Mouse (Mus musculus): ENCODE results near the gene Tmem116. TPM values are rescaled to one million over a fixed set of nuclear protein-coding genes. Genes with fewer than 3 reads are reported as not detected.

The Tmem116 gene
- polyA plus RNA-seq, 1 experiment from 2014 or later: 1.9 TPM

GRCm38 (mm10) chr5:121547084-121547483, 95.4 kb downstream of the Tmem116 start:
- 95% methylated on average over 3 of the region's 3 CpGs for WGBS
- peaks cover 30% of the 10 kb centered on the region for H3K4me1 ChIP-seq (ENCODE audit: control insufficient read depth, insufficient read depth, low read length)
- H3K9ac ChIP-seq (ENCODE audit: low read depth, low read length): no peak overlapping the region
- no peak overlapping the region for H3K4me3 ChIP-seq (ENCODE audit: low read depth, low read length)
- no peaks in the 10 kb centered on the region for H3K27me3 ChIP-seq (ENCODE audit: control insufficient read depth, insufficient read depth, low read depth, low read length)
- H3K27ac ChIP-seq (ENCODE audit: low read length): no peak overlapping the region
- H3K36me3 ChIP-seq (ENCODE audit: control insufficient read depth, insufficient read depth, low read length): no peaks in the 10 kb centered on the region
- no peak for ATAC-seq
- 0 out of 2 replicates have a peak, but pooled peaks cover 4% of the 10 kb centered on the region for H3K9me3 ChIP-seq (replicated peaks; ENCODE audit: control insufficient read depth, low read length, poor library complexity, severe bottlenecking)
- no peak overlapping the region for H3K4me2 ChIP-seq (ENCODE audit: low read length)

- ATAC-seq: no peak
- WGBS: 87% methylated on average over 7 of the region's 7 CpGs
- no peak overlapping the region for H3K4me2 ChIP-seq (ENCODE audit: low read length)
- H3K9me3 ChIP-seq (replicated peaks; ENCODE audit: control insufficient read depth, low read length, poor library complexity, severe bottlenecking): 0 out of 2 replicates have a peak, but pooled peaks cover 4% of the 10 kb centered on the region
- no peak overlapping the region for H3K9ac ChIP-seq (ENCODE audit: low read depth, low read length)
- no peaks in the 10 kb centered on the region for H3K27me3 ChIP-seq (ENCODE audit: control insufficient read depth, insufficient read depth, low read depth, low read length)
- no peak overlapping the region for H3K27ac ChIP-seq (ENCODE audit: low read length)
- peaks cover 12% of the 10 kb centered on the region for H3K4me1 ChIP-seq (ENCODE audit: control insufficient read depth, insufficient read depth, low read length)
- H3K4me3 ChIP-seq (ENCODE audit: low read depth, low read length): no peak overlapping the region
- no peaks in the 10 kb centered on the region for H3K36me3 ChIP-seq (ENCODE audit: control insufficient read depth, insufficient read depth, low read length)
These were observed 97.5 kb downstream of the Tmem116 start for GRCm38 (mm10) chr5:121549196-121549595.

DNA sequence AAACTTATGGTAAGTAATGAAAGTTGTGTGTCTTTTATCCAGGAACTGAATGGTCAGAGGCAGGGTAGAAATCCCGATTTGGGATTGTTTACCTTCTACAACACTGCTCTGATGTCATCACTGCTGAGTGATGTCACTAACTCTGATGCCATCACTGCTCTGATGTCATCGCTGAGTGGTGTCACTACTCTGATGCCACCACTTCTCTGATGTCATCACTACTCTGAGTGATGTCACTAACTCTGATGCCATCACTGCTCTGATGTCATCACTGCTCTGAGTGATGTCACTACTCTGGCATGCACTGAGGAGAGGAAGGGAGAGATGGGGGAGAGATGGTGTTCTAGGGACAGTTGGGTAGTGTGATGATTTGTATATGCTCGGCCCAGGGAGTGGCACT, 110.7 kb downstream of the Tmem116 start:
- 87% methylated on average over 3 of the region's 3 CpGs for WGBS
- no peak overlapping the region for H3K27ac ChIP-seq (ENCODE audit: low read length)
- no peak overlapping the region for H3K9ac ChIP-seq (ENCODE audit: low read depth, low read length)
- no peak overlapping the region for H3K4me3 ChIP-seq (ENCODE audit: low read depth, low read length)
- no peaks in the 10 kb centered on the region for H3K36me3 ChIP-seq (ENCODE audit: control insufficient read depth, insufficient read depth, low read length)
- no peak overlapping the region for H3K4me2 ChIP-seq (ENCODE audit: low read length)
- H3K9me3 ChIP-seq (replicated peaks; ENCODE audit: control insufficient read depth, low read length, poor library complexity, severe bottlenecking): no peaks in the 10 kb centered on the region
- ATAC-seq: no peak
- H3K4me1 ChIP-seq (ENCODE audit: control insufficient read depth, insufficient read depth, low read length): no peaks in the 10 kb centered on the region
- no peaks in the 10 kb centered on the region for H3K27me3 ChIP-seq (ENCODE audit: control insufficient read depth, insufficient read depth, low read depth, low read length)

- H3K27ac ChIP-seq (ENCODE audit: low read length): no peak overlapping the region
- H3K9me3 ChIP-seq (replicated peaks; ENCODE audit: control insufficient read depth, low read length, poor library complexity, severe bottlenecking): no peaks in the 10 kb centered on the region
- H3K27me3 ChIP-seq (ENCODE audit: control insufficient read depth, insufficient read depth, low read depth, low read length): no peaks in the 10 kb centered on the region
- no peak for ATAC-seq
- H3K4me1 ChIP-seq (ENCODE audit: control insufficient read depth, insufficient read depth, low read length): no peaks in the 10 kb centered on the region
- 15% methylated on average over 11 of the region's 11 CpGs for WGBS
- H3K9ac ChIP-seq (ENCODE audit: low read depth, low read length): no peak overlapping the region
- peak overlapping the region; percentile 31 for H3K4me2 ChIP-seq (ENCODE audit: low read length)
- H3K36me3 ChIP-seq (ENCODE audit: control insufficient read depth, insufficient read depth, low read length): no peaks in the 10 kb centered on the region
- no peak overlapping the region for H3K4me3 ChIP-seq (ENCODE audit: low read depth, low read length)
These were observed 112.8 kb downstream of the Tmem116 start for GRCm38 (mm10) chr5:121564468-121564895.

DNA sequence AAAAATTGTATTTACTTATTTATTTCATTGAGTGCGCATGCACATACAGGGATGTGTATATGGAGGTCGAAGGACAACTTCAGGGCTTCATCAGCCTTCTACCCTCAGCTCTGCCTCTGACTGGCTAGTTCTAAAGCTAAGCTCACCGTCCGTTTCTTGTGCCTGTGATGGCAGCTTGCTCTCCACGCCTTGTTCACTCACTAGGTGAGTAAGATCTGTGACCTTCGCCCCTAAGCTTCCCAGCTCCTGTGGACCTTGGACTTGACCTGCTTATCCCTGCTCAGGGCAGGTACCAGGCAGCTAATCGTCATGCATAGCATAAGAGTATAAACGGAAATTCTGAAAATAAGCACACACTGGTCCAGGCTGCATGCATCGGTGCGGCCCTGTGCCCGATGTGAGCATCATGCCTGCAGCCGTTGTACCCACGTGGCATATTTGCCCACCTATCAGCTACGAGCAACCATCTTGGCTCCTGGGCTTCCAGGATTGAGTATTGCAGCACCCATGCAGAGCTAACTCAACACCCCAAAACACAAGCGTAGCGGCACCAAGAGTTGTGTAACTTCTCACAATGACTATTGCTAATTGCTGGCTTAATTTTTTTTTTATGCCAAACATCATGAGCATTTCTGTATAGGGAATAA, 114.5 kb downstream of the Tmem116 start:
- no peak for ATAC-seq
- 93% methylated on average over 16 of the region's 16 CpGs for WGBS

DNA sequence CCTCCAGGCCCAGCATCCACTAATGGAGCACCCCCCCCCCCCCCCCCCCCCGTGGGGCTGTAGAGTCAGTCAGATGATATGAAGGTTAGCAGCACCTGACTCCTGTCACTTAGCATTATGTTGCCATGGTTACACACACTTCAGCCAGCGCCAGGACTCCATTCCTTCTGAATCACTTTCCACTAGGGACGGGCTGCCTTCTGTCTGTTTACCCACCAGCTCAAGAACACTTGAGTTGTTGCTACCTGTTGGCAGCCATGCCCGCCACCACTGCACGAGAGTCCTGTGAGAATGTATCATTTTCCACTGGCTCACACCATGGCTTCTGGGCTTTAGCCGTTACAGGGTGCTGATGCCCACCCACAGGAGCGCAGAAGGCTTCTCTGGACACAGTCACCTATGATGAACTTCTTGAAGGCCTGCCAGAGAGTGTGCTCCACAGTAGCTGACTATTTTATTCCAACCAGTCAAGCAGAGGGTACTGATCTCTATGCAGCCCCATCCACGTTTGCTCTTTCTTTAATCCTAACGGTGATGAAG, 118.3 kb downstream of the Tmem116 start:
- no peaks in the 10 kb centered on the region for H3K9me3 ChIP-seq (replicated peaks; ENCODE audit: control insufficient read depth, low read length, poor library complexity, severe bottlenecking)
- no peak overlapping the region for H3K27ac ChIP-seq (ENCODE audit: low read length)
- no peaks in the 10 kb centered on the region for H3K27me3 ChIP-seq (ENCODE audit: control insufficient read depth, insufficient read depth, low read depth, low read length)
- H3K4me1 ChIP-seq (ENCODE audit: control insufficient read depth, insufficient read depth, low read length): no peaks in the 10 kb centered on the region; the same call in 1 of the 2 replicates
- H3K36me3 ChIP-seq (ENCODE audit: control insufficient read depth, insufficient read depth, low read length): peaks cover 10% of the 10 kb centered on the region
- H3K4me2 ChIP-seq (ENCODE audit: low read length): no peak overlapping the region
- ATAC-seq: no peak
- H3K9ac ChIP-seq (ENCODE audit: low read depth, low read length): no peak overlapping the region
- WGBS: 70% methylated on average over 9 of the region's 9 CpGs
- no peak overlapping the region for H3K4me3 ChIP-seq (ENCODE audit: low read depth, low read length)

More for the DNA sequence above, 114.5 kb downstream of the Tmem116 start:
- no peaks in the 10 kb centered on the region for H3K9me3 ChIP-seq (replicated peaks; ENCODE audit: control insufficient read depth, low read length, poor library complexity, severe bottlenecking)
- H3K4me1 ChIP-seq (ENCODE audit: control insufficient read depth, insufficient read depth, low read length): no peaks in the 10 kb centered on the region; the same call in 1 of the 2 replicates
- H3K36me3 ChIP-seq (ENCODE audit: control insufficient read depth, insufficient read depth, low read length): 0 out of 2 replicates have a peak, but pooled peaks cover 2% of the 10 kb centered on the region
- H3K27me3 ChIP-seq (ENCODE audit: control insufficient read depth, insufficient read depth, low read depth, low read length): no peaks in the 10 kb centered on the region
- H3K9ac ChIP-seq (ENCODE audit: low read depth, low read length): no peak overlapping the region
- H3K27ac ChIP-seq (ENCODE audit: low read length): no peak overlapping the region
- no peak overlapping the region for H3K4me2 ChIP-seq (ENCODE audit: low read length)
- H3K4me3 ChIP-seq (ENCODE audit: low read depth, low read length): no peak overlapping the region

- Histone ChIP-seq H3K27me3 (ENCODE audit: control insufficient read depth, insufficient read depth, low read depth, low read length) (no peaks in the 10 kb centered on the region), H3K4me1 (ENCODE audit: control insufficient read depth, insufficient read depth, low read length) (no peaks in the 10 kb centered on the region; the same call in 1 of the 2 replicates), H3K4me3 (ENCODE audit: low read depth, low read length) (no peak overlapping the region), H3K27ac (ENCODE audit: low read length) (no peak overlapping the region), H3K9ac (ENCODE audit: low read depth, low read length) (no peak overlapping the region), H3K36me3 (ENCODE audit: control insufficient read depth, insufficient read depth, low read length) (peaks cover 10% of the 10 kb centered on the region), H3K4me2 (ENCODE audit: low read length) (no peak overlapping the region), H3K9me3 (replicated peaks; ENCODE audit: control insufficient read depth, low read length, poor library complexity, severe bottlenecking) (no peaks in the 10 kb centered on the region)
- 71% methylated on average over 1 of the region's 1 CpGs for WGBS
- no peak for ATAC-seq
These were observed 119.1 kb downstream of the Tmem116 start for GRCm38 (mm10) chr5:121570787-121571186.

Other genes starting within 250 kb of the Tmem116 start
- gene Rpl6, start 247.4 kb upstream of the Tmem116 start, polyA plus RNA-seq (2015; fragmentation: Nextera tagmentation; extraction: Ambion mirVana): 345 and 352 TPM in 2 replicates
- 22.6 and 22.9 TPM in 2 replicates for gene Hectd4, start 231.7 kb upstream of the Tmem116 start, polyA plus RNA-seq (2015; fragmentation: Nextera tagmentation; extraction: Ambion mirVana)
- gene Trafd1, start 66.3 kb upstream of the Tmem116 start, polyA plus RNA-seq (2015; fragmentation: Nextera tagmentation; extraction: Ambion mirVana): 135 and 140 TPM in 2 replicates
- gene Naa25, start 54.0 kb upstream of the Tmem116 start, polyA plus RNA-seq (2015; fragmentation: Nextera tagmentation; extraction: Ambion mirVana): 54.0 and 55.0 TPM in 2 replicates
- gene Erp29, start 613 bp downstream of the Tmem116 start, polyA plus RNA-seq (2015; fragmentation: Nextera tagmentation; extraction: Ambion mirVana): 174 and 182 TPM in 2 replicates
- gene Adam1b, start 51.5 kb downstream of the Tmem116 start, polyA plus RNA-seq (2015; fragmentation: Nextera tagmentation; extraction: Ambion mirVana): not detected in 2 replicates
- 4.9 and 6.5 TPM in 2 replicates for gene Adam1a, start 93.6 kb downstream of the Tmem116 start, polyA plus RNA-seq (2015; fragmentation: Nextera tagmentation; extraction: Ambion mirVana)
- not detected in 2 replicates for gene Gm42878, start 93.6 kb downstream of the Tmem116 start, polyA plus RNA-seq (2015; fragmentation: Nextera tagmentation; extraction: Ambion mirVana)
- gene Mapkapk5, start 94.0 kb downstream of the Tmem116 start, polyA plus RNA-seq (2015; fragmentation: Nextera tagmentation; extraction: Ambion mirVana): 58.8 and 64.1 TPM in 2 replicates
- 129 and 141 TPM in 2 replicates for gene Aldh2, start 141.9 kb downstream of the Tmem116 start, polyA plus RNA-seq (2015; fragmentation: Nextera tagmentation; extraction: Ambion mirVana)
- gene Acad12, start 167.0 kb downstream of the Tmem116 start, polyA plus RNA-seq (2015; fragmentation: Nextera tagmentation; extraction: Ambion mirVana): 1.4 and 1.9 TPM in 2 replicates
- gene Acad10, start 208.6 kb downstream of the Tmem116 start, polyA plus RNA-seq (2015; fragmentation: Nextera tagmentation; extraction: Ambion mirVana): 1.7 and 2.1 TPM in 2 replicates
- gene Brap, start 208.7 kb downstream of the Tmem116 start, polyA plus RNA-seq (2015; fragmentation: Nextera tagmentation; extraction: Ambion mirVana): 43.3 and 44.5 TPM in 2 replicates

Data from midbrain, embryonic 16.5 days (tissue).